Mouse (Mus musculus) liver, embryonic 14.5 days (tissue): ENCODE measurements around the gene Ankrd39. TPM values are rescaled to one million over a fixed set of nuclear protein-coding genes. Genes with fewer than 3 reads are reported as not detected.

ENCODE experiments used
- ATAC-seq: fragments of 200-750 bp; cut with Nextera tagmentation; 2 replicates; pipeline ENCODE4 v1.8.0; 2017; ENCODE audit warnings: moderate number of reproducible peaks, mild to moderate bottlenecking, moderate library complexity; ENCODE audit not compliant: insufficient read depth
- DNase-seq, 3 experiments: peaks; one replicate each; pipeline ENCODE4 v3.0.0-alpha.2; 2012 to 2013; ENCODE audit warnings: low read depth in 3 of 3, low spot score in 3 of 3
- H3K27ac ChIP-seq: fragments of 300-500 bp; sonication (generic); 2 replicates; pipeline ENCODE4 v1.5.1; 2014; ENCODE audit warnings: moderate library complexity, mild to moderate bottlenecking, control low read depth, inconsistent platforms
- H3K27me3 ChIP-seq: fragments of 300-500 bp; sonication (generic); 2 replicates; pipeline ENCODE4 v1.6.1; 2014; ENCODE audit warnings: mild to moderate bottlenecking, low read length, moderate library complexity; ENCODE audit not compliant: control insufficient read depth, insufficient read depth
- H3K36me3 ChIP-seq: fragments of 300-500 bp; sonication (generic); replicated peaks from 2 replicates; pipeline ENCODE4 v1.6.1; 2014; ENCODE audit warnings: low read depth; ENCODE audit not compliant: control insufficient read depth, insufficient read depth
- H3K4me1 ChIP-seq, 2 experiments: fragments of 200-500 bp in 1 of 2; fragments of 300-500 bp in 1 of 2; sonication (generic) in 1 of 2; replicated peaks; 2 replicates each; pipeline ENCODE4 v1.6.1; 2012 to 2014; ENCODE audit warnings: antibody characterized with exemption in 1 of 2, inconsistent platforms in 1 of 2, low read length in 1 of 2; ENCODE audit not compliant: control insufficient read depth in 2 of 2, insufficient read depth in 2 of 2
- H3K4me2 ChIP-seq: fragments of 300-500 bp; sonication (generic); 2 replicates; pipeline ENCODE4 v1.6.1; 2014; ENCODE audit warnings: low read depth, mild to moderate bottlenecking, control low read depth, moderate library complexity
- H3K4me3 ChIP-seq, 2 experiments: fragments of 200-500 bp in 1 of 2; fragments of 300-500 bp in 1 of 2; sonication (generic) in 1 of 2; 2 replicates each; pipeline ENCODE4 v1.5.1; 2012 to 2014; ENCODE audit warnings: low read depth in 2 of 2, low read length in 2 of 2, mild to moderate bottlenecking in 2 of 2, control low read depth in 1 of 2, inconsistent platforms in 1 of 2, moderate library complexity in 1 of 2; ENCODE audit not compliant: insufficient read depth in 1 of 2
- H3K9ac ChIP-seq: fragments of 300-500 bp; sonication (generic); replicated peaks from 2 replicates; pipeline ENCODE4 v1.6.1; 2014; ENCODE audit warnings: mild to moderate bottlenecking, control low read depth, moderate library complexity
- H3K9me3 ChIP-seq: fragments of 300-500 bp; sonication (generic); 2 replicates; pipeline ENCODE4 v1.6.1; 2016; ENCODE audit warnings: low read length, mixed read lengths; ENCODE audit not compliant: control insufficient read depth
- CTCF ChIP-seq: IDR thresholded peaks from 2 replicates; pipeline ENCODE4 v1.5.1; 2016; ENCODE audit warnings: antibody characterized with exemption, low read depth, control low read depth
- EP300 ChIP-seq: IDR thresholded peaks from 2 replicates; pipeline ENCODE4 v1.6.1; 2016; ENCODE audit warnings: antibody characterized with exemption, low read depth
- WGBS: fragments of 180-500 bp; shearing (Covaris S2); extraction: QIAGEN DNeasy Blood & Tissue Kit; methylation state at CpG from one replicate; pipeline ENCODE4 v1.1.7; 2014; ENCODE audit not compliant: insufficient replicate concordance; 5-methylcytosine and 5-hydroxymethylcytosine counted together
- polyA plus RNA-seq, 2 experiments: library from polyadenylated mRNA; depleted of rRNA in 1 of 2; stranded (reverse) in 1 of 2; unstranded in 1 of 2; fragments of >200 nt; fragmentation: Nextera tagmentation in 1 of 2; extraction: Ambion mirVana in 1 of 2; gene quantifications; 2 replicates each; pipeline versions ENCODE4 v1.2.1 to v1.2.3; 2012 to 2014

Ankrd39 gene
- polyA plus RNA-seq, 2 experiments, result 3.5 to 5.1 TPM

DNA sequence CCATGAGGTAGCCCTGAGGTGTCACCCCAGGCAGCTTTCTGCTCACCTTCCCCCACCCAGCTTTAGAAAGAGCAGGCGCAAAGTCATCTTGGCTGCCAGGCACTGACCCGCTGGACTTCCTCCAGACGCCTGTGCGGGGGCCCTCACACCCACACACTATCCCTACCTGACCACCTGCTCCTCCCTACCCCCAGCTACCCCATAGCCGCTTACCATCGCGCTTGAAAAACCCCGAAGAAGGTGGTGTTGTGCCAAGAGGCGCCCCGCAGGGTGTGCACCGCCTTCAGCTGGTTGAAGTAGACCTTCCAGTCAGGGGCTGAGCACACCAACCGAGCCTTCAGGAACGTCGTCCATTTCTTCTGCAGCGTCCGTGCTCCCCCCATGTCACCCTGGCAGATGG lies 5.3 kb upstream of the Ankrd39 start:
- peaks cover 28% of the 10 kb centered on the region for H3K27me3 ChIP-seq
- H3K36me3 ChIP-seq, result no peaks in the 10 kb centered on the region
- no peak overlapping the region for H3K4me3 ChIP-seq
- no peak overlapping the region for H3K4me2 ChIP-seq
- WGBS, result 68% methylated on average over 16 of the region's 16 CpGs
- DNase-seq (no peak), ATAC-seq (no peak)
- H3K9me3 ChIP-seq, result no peaks in the 10 kb centered on the region
- no peaks in the 10 kb centered on the region for H3K4me1 ChIP-seq
- no peak overlapping the region for H3K9ac ChIP-seq
- TF ChIP-seq CTCF, result no peak
- no peak for TF ChIP-seq EP300
- H3K27ac ChIP-seq, result no peak overlapping the region

DNA sequence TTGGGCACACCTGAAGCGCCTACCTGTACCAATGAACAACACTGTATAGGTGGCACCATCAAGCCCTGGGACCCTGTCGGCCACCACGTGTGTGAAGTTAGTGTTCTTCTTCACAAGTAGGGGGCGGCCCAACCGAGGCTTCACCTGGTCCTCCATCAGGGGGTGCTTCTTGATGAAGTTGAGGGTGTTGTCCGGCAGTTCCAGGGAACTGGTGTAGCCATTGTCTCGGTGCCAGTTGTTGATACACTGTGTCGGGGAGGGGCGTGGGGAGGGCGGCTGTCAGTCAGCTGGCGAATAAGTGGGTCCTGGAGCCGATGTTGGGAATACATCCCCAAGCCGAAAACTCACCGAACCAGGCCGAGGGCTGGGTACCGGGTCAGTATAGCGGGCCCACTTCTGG lies 4.7 kb upstream of the Ankrd39 start:
- no peak for DNase-seq

DNA sequence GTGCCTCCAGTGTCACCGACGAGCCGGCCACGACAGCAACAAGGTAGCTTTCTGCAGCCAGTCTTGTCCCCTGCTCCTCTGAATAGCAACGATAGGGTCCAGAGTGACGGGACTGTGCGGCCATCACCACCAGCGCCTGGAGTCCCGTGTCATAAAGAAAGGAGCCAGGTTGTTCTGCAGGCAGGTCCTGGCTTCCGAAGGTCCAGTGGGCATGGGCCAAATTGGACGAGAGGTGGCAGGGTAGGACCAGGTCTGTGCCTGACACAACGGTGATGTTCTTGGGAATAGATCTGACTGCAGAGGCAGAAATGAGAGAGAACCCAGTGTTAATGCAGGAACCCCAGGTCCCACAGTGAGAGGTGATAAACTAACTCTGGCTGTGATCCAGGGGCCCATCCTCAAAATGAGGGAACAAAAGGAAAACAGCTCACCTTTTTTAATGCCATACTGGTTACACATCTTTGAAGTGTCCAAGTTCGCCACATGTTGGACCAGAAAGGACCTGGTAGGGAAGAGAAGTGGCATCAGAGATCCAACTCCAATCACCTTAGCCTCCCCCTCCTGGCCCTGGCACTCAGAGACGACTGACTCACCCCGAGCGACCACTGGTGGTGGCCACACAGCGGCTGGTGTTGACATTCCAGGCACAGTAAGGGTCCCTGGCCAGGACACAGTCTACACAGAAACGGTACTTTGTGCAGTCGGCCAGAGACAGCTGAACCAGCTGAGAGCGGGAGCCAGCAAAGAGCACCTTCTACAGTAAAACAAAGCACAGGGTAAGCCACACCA lies 3.0 kb upstream of the Ankrd39 start:
- DNase-seq (no peak), ATAC-seq (no peak)
- H3K4me3 ChIP-seq, result no peak overlapping the region
- peaks cover 6% of the 10 kb centered on the region in 2 experiments for H3K4me1 ChIP-seq
- no peak overlapping the region for H3K27ac ChIP-seq
- WGBS, result 74% methylated on average over 20 of the region's 20 CpGs
- TF ChIP-seq CTCF, result no peak
- no peak for TF ChIP-seq EP300
- no peak overlapping the region for H3K4me2 ChIP-seq
- no peaks in the 10 kb centered on the region for H3K36me3 ChIP-seq
- H3K9me3 ChIP-seq, result no peaks in the 10 kb centered on the region
- H3K27me3 ChIP-seq, result peaks cover 7% of the 10 kb centered on the region
- H3K9ac ChIP-seq, result no peak overlapping the region

More for the DNA sequence above, 4.7 kb upstream of the Ankrd39 start:
- 77% methylated on average over 17 of the region's 17 CpGs for WGBS
- ATAC-seq, result no peak
- H3K27ac ChIP-seq, result no peak overlapping the region
- H3K4me2 ChIP-seq, result no peak overlapping the region
- no peak overlapping the region for H3K9ac ChIP-seq
- no peak for TF ChIP-seq EP300
- no peak for TF ChIP-seq CTCF
- no peak overlapping the region for H3K4me3 ChIP-seq
- no peaks in the 10 kb centered on the region for H3K9me3 ChIP-seq
- no peaks in the 10 kb centered on the region for H3K4me1 ChIP-seq
- peaks cover 22% of the 10 kb centered on the region for H3K27me3 ChIP-seq
- no peaks in the 10 kb centered on the region for H3K36me3 ChIP-seq

DNA sequence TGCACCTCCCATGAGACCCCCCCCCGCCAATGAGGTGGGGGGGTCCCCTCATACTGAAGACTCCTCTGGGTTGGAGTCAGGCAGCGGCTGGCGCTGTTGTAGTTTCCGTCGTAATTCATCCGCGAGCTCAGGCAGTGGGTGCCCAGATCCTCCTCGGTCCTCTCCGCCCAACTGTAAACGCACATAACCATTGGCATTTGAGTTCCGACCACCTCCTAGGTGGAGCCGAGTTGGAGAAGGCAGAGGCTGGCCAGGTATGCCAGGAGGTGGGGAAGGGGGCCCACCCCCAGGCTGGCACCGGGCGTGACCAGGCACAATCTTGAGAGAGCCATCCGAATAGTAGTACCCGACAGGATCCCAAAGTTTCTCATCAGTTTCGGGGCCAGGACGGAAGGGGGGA lies 2.2 kb upstream of the Ankrd39 start:
- Histone ChIP-seq H3K9me3 (no peaks in the 10 kb centered on the region), H3K36me3 (no peaks in the 10 kb centered on the region), H3K4me3 (no peak overlapping the region), H3K4me1 (peaks cover 6% of the 10 kb centered on the region in 2 experiments), H3K4me2 (no peak overlapping the region), H3K27ac (no peak overlapping the region), H3K9ac (no peak overlapping the region), H3K27me3 (no peaks in the 10 kb centered on the region; the same call in 1 of the 2 replicates)
- DNase-seq, result no peak
- no peak for ATAC-seq
- no peak for TF ChIP-seq CTCF
- no peak for TF ChIP-seq EP300
- 77% methylated on average over 18 of the region's 18 CpGs for WGBS

DNA sequence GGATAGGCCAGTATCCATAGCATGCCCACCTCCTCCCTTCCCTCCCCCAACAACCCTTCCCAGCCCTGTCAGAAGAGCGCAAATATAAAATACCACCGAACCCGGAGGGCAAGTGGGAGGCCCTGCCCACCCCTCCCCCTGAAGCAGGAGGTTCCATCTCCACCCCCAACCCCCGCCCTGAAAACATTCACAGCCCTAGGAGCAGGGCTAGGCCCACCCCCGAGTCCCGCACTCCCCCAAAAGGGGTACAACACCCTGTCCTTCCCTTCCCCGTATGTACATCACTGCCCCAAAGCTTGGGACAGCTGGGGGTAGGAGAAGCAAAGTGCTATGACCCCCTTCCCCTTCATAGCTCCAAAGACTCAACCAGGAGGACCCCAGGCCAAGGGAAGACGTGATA lies 1.5 kb upstream of the Ankrd39 start:
- Histone ChIP-seq H3K27me3 (no peaks in the 10 kb centered on the region), H3K4me3 (no peak overlapping the region), H3K9me3 (no peaks in the 10 kb centered on the region), H3K36me3 (no peaks in the 10 kb centered on the region), H3K9ac (no peak overlapping the region), H3K4me1 (peaks cover 6% of the 10 kb centered on the region in 2 experiments), H3K4me2 (no peak overlapping the region), H3K27ac (no peak overlapping the region)
- DNase-seq (no peak), ATAC-seq (no peak)
- 57% methylated on average over 8 of the region's 8 CpGs for WGBS
- TF ChIP-seq EP300 (no peak), CTCF (no peak)
